Mouse (Mus musculus) stomach, embryonic 14.5 days (tissue): ENCODE results near the gene Tuba1a. TPM values are rescaled to one million over a fixed set of nuclear protein-coding genes. Genes with fewer than 3 reads are reported as not detected.
"Not testable (repeated sequence)": the region's sequence is repeated elsewhere in the genome, so short reads cannot be mapped to it uniquely, and the experiment has no call there.

Experiments
- ATAC-seq: fragments of 200-750 bp; cut with Nextera tagmentation; 2 replicates; pipeline ENCODE4 v1.8.0; 2017; ENCODE audit warnings: low read depth, moderate TSS enrichment; ENCODE audit not compliant: insufficient number of reproducible peaks, insufficient read depth, low FRiP score
- H3K27ac ChIP-seq: fragments of 300-500 bp; sonication (generic); 2 replicates; pipeline ENCODE4 v1.5.1; 2014; ENCODE audit warnings: mild to moderate bottlenecking, low read length, moderate library complexity, mixed read lengths
- H3K27me3 ChIP-seq: fragments of 300-500 bp; sonication (generic); 2 replicates; pipeline ENCODE4 v1.6.1; 2014; ENCODE audit warnings: low read length, control low read depth, mixed read lengths; ENCODE audit not compliant: control insufficient read depth, insufficient read depth
- H3K36me3 ChIP-seq: fragments of 300-500 bp; sonication (generic); 2 replicates; pipeline ENCODE4 v1.6.1; 2014; ENCODE audit warnings: mild to moderate bottlenecking, control low read depth, low read length, moderate library complexity, mixed read lengths; ENCODE audit not compliant: control insufficient read depth, insufficient read depth
- H3K4me1 ChIP-seq: fragments of 300-500 bp; sonication (generic); 2 replicates; pipeline ENCODE4 v1.6.1; 2014; ENCODE audit warnings: low read length, control low read depth, mixed read lengths; ENCODE audit not compliant: control insufficient read depth, insufficient read depth
- H3K4me2 ChIP-seq: fragments of 300-500 bp; sonication (generic); replicated peaks from 2 replicates; pipeline ENCODE4 v1.6.1; 2014; ENCODE audit warnings: low read depth, low read length, control low read depth
- H3K4me3 ChIP-seq: fragments of 300-500 bp; sonication (generic); 2 replicates; pipeline ENCODE4 v1.5.1; 2014; ENCODE audit warnings: low read depth, low read length, control low read depth
- H3K9ac ChIP-seq: fragments of 300-500 bp; sonication (generic); replicated peaks from 2 replicates; pipeline ENCODE4 v1.6.1; 2014; ENCODE audit warnings: low read depth, mild to moderate bottlenecking, control low read depth, low read length, moderate library complexity, mixed read lengths
- H3K9me3 ChIP-seq: fragments of 300-500 bp; sonication (generic); 2 replicates; pipeline ENCODE4 v1.6.1; 2016; ENCODE audit warnings: low read depth, low read length, control low read depth; ENCODE audit not compliant: control insufficient read depth
- WGBS: fragments of 180-500 bp; shearing (Covaris S2); extraction: QIAGEN DNeasy Blood & Tissue Kit; methylation state at CpG from one replicate; pipeline ENCODE4 v1.1.7; 2014; 5-methylcytosine and 5-hydroxymethylcytosine counted together
- polyA plus RNA-seq: library from polyadenylated mRNA; unstranded; fragments of >200 nt; fragmentation: Nextera tagmentation; extraction: Ambion mirVana; gene quantifications from 2 replicates; pipeline ENCODE4 v1.2.1, GENCODE M21; 2014

Tuba1a gene
- polyA plus RNA-seq, 1 experiment from 2014 or later, result 1,258 TPM

DNA sequence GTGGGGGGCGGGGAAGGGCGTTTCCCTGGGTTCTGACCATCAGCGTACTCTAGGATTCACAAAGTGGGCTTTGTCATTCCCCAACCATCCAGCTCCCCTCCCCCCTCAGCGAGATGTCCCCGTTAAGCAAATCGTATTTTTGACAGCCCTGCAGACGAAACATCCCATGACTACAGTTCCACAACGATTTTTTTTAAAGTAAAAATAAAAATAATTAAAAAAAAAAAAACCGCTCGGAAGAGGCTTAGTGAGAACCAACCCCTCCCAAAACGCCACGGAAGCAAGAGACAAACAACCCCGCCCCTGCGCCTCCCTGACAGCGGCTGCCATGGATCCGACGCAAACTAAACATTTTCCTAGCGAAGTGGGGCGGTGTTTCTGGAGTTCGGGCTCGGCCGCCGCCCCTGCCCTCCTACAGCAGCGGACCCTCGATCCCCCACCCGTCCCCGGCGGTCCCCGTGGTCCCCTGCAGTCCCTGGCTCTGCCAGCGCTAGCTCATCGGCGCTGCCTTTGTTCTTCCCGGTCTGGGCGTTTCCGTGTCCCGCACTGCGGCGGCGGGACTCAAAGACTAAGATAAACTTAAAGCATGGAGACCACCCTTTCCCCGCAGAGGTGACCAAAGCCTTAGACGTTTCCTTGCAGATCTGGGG, 627 bp downstream of the Tuba1a start:
- H3K9me3 ChIP-seq, result no peaks in the 10 kb centered on the region
- peak overlapping the region; percentile 91 for H3K27ac ChIP-seq
- peak overlapping the region; percentile 61 for H3K4me2 ChIP-seq
- H3K4me3 ChIP-seq, result peak overlapping the region; percentile 66
- H3K27me3 ChIP-seq, result no peaks in the 10 kb centered on the region
- H3K36me3 ChIP-seq, result no peaks in the 10 kb centered on the region; the same call in 1 of the 2 replicates
- WGBS, result under 1% methylated on average over 41 of the region's 41 CpGs
- peak; percentile 76 for ATAC-seq
- peak overlapping the region; percentile 63 for H3K9ac ChIP-seq
- no peaks in the 10 kb centered on the region for H3K4me1 ChIP-seq

GRCm38 (mm10) chr15:98952063-98952455, 1.4 kb downstream of the Tuba1a start:
- Histone ChIP-seq H3K9me3 (no peaks in the 10 kb centered on the region), H3K27ac (peak overlapping the region; percentile 53), H3K9ac (peak overlapping the region; percentile 56), H3K27me3 (no peaks in the 10 kb centered on the region), H3K4me3 (peak overlapping the region; percentile 66), H3K4me2 (peak overlapping the region; percentile 61), H3K36me3 (no peaks in the 10 kb centered on the region; the same call in 1 of the 2 replicates), H3K4me1 (no peaks in the 10 kb centered on the region)
- WGBS, result 19% methylated on average over 5 of the region's 5 CpGs
- no peak for ATAC-seq

- ATAC-seq, result not testable (repeated sequence)
- 86% methylated on average over 11 of the region's 15 CpGs for WGBS
Observed at GRCm38 (mm10) chr15:98951122-98952062, 2.1 kb downstream of the Tuba1a start.

GRCm38 (mm10) chr15:98949607-98949892, 4.0 kb downstream of the Tuba1a start:
- Histone ChIP-seq H3K36me3 (no peaks in the 10 kb centered on the region; the same call in 1 of the 2 replicates), H3K27me3 (no peaks in the 10 kb centered on the region), H3K4me1 (no peaks in the 10 kb centered on the region), H3K27ac (no peak overlapping the region), H3K4me2 (no peak overlapping the region), H3K9ac (no peak overlapping the region), H3K4me3 (no peak overlapping the region), H3K9me3 (no peaks in the 10 kb centered on the region; the same call in 1 of the 2 replicates)
- WGBS, result 63% methylated on average over 3 of the region's 3 CpGs
- no peak for ATAC-seq

More at GRCm38 (mm10) chr15:98951122-98952062, 2.1 kb downstream of the Tuba1a start:
- not testable (repeated sequence) for H3K27ac ChIP-seq, H3K9me3 ChIP-seq, H3K27me3 ChIP-seq, H3K4me1 ChIP-seq, H3K36me3 ChIP-seq
- Histone ChIP-seq H3K4me3 (peak overlapping the region; percentile 66), H3K4me2 (peak overlapping the region; percentile 61), H3K9ac (peak overlapping the region; percentile 56)

- ATAC-seq, result no peak
- 72% methylated on average over 6 of the region's 6 CpGs for WGBS
Observed at GRCm38 (mm10) chr15:98948857-98949606, 4.5 kb downstream of the Tuba1a start.

DNA sequence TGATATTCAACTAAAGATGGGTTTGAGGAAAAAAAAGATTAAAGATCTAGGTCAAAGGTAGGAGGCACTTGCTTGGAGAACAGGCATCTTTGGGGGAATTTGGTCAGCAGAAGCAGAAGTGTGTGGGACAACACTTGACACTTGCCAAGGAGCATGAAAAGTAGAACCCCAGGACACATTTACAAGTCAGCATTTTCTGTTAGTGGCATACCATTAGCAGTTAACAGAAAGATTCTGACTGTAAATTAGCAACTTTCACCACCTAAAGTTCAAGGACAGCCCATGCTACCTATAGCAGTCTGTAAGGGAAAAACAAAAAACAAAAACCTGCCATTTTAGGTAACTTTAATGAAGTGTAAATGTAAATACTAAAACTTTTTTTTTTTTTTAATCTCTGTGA, 5.1 kb downstream of the Tuba1a start:
- no peaks in the 10 kb centered on the region for H3K27me3 ChIP-seq
- H3K27ac ChIP-seq, result no peak overlapping the region
- H3K4me2 ChIP-seq, result no peak overlapping the region
- no peak for ATAC-seq
- no peaks in the 10 kb centered on the region; the same call in 1 of the 2 replicates for H3K9me3 ChIP-seq
- no peaks in the 10 kb centered on the region; the same call in 1 of the 2 replicates for H3K36me3 ChIP-seq
- H3K4me1 ChIP-seq, result no peaks in the 10 kb centered on the region
- no peak overlapping the region for H3K9ac ChIP-seq
- H3K4me3 ChIP-seq, result no peak overlapping the region

More at GRCm38 (mm10) chr15:98948857-98949606, 4.5 kb downstream of the Tuba1a start:
- H3K4me1 ChIP-seq, result no peaks in the 10 kb centered on the region
- H3K4me2 ChIP-seq, result no peak overlapping the region
- H3K9ac ChIP-seq, result no peak overlapping the region
- H3K27ac ChIP-seq, result no peak overlapping the region
- no peak overlapping the region for H3K4me3 ChIP-seq
- no peaks in the 10 kb centered on the region for H3K27me3 ChIP-seq
- H3K36me3 ChIP-seq, result no peaks in the 10 kb centered on the region; the same call in 1 of the 2 replicates
- H3K9me3 ChIP-seq, result no peaks in the 10 kb centered on the region; the same call in 1 of the 2 replicates

GRCm38 (mm10) chr15:98947884-98948283, 5.6 kb downstream of the Tuba1a start:
- no peak overlapping the region for H3K9ac ChIP-seq
- no peaks in the 10 kb centered on the region for H3K4me1 ChIP-seq
- no peaks in the 10 kb centered on the region; the same call in 1 of the 2 replicates for H3K9me3 ChIP-seq
- no peaks in the 10 kb centered on the region for H3K27me3 ChIP-seq
- H3K4me3 ChIP-seq, result no peak overlapping the region
- no peak for ATAC-seq
- no peaks in the 10 kb centered on the region; the same call in 1 of the 2 replicates for H3K36me3 ChIP-seq
- WGBS, result 42% methylated on average over 3 of the region's 3 CpGs
- no peak overlapping the region for H3K27ac ChIP-seq
- no peak overlapping the region for H3K4me2 ChIP-seq

GRCm38 (mm10) chr15:98943133-98943532, 10.4 kb downstream of the Tuba1a start:
- H3K27ac ChIP-seq, result no peak overlapping the region; the same call in 1 of the 2 replicates
- no peaks in the 10 kb centered on the region; the same call in 1 of the 2 replicates for H3K9me3 ChIP-seq
- no peak overlapping the region for H3K9ac ChIP-seq
- no peaks in the 10 kb centered on the region for H3K4me1 ChIP-seq
- H3K4me3 ChIP-seq, result no peak overlapping the region
- no peak overlapping the region for H3K4me2 ChIP-seq
- WGBS, result 60% methylated on average over 4 of the region's 4 CpGs
- H3K27me3 ChIP-seq, result no peaks in the 10 kb centered on the region
- ATAC-seq, result no peak; the same call in 1 of the 2 replicates
- no peaks in the 10 kb centered on the region for H3K36me3 ChIP-seq
